14 mouse cellular contexts compared by ENCODE assay signal in genomic region chr1:157756977-157757376, GRCm38 (mm10).
"Had no signal": no experiment of that assay in that cellular context is flagged by ENCODE, and none has a peak within 500 bp of the region (broad histone marks: within the 10 kb centered on the region; RNA-seq: fewer than 3 reads in every experiment).

No protein-coding gene starts in this region.

- ATAC-seq: lung, postnatal 0 days; midbrain, embryonic 13.5 days had no signal

- H3K9ac ChIP-seq: liver, embryonic 15.5 days; midbrain, embryonic 13.5 days; stomach, embryonic 15.5 days had no signal

- H3K4me3 ChIP-seq: layer of hippocampus, adult 2 months; limb, embryonic 10.5 days; liver, embryonic 15.5 days; midbrain, embryonic 13.5 days; stomach, embryonic 15.5 days had no signal

- H3K9me3 ChIP-seq: limb, embryonic 10.5 days; liver, embryonic 15.5 days; midbrain, embryonic 13.5 days; stomach, embryonic 15.5 days had no signal

- H3K27ac ChIP-seq: layer of hippocampus, adult 2 months; limb, embryonic 10.5 days; liver, embryonic 15.5 days; midbrain, embryonic 13.5 days; stomach, embryonic 15.5 days had no signal

- H3K4me2 ChIP-seq: liver, embryonic 11.5 days; liver, embryonic 15.5 days; midbrain, embryonic 13.5 days; stomach, embryonic 15.5 days had no signal

- DNase-seq: kidney, adult 9 months; kidney, postnatal 10 days; kidney, postnatal 4 days; lung, adult 2 months; lung, postnatal 36 days; right cerebral cortex, postnatal 14 days; thymus, postnatal 4 days had no signal

- H3K4me1 ChIP-seq: liver, embryonic 15.5 days; midbrain, embryonic 13.5 days; stomach, embryonic 15.5 days had no signal

- H3K27me3 ChIP-seq: liver, embryonic 15.5 days; midbrain, embryonic 13.5 days; stomach, embryonic 15.5 days had no signal

- H3K36me3 ChIP-seq: limb, embryonic 10.5 days; liver, embryonic 15.5 days; midbrain, embryonic 13.5 days; stomach, embryonic 15.5 days had no signal
